Mouse (Mus musculus): ENCODE measurements around the gene Nxpe3.

Nxpe3 gene

GRCm38 (mm10) chr16:55894893-55895650 lies at the start of gene Nxpe3:
TSS of gene Nxpe3 (minus strand) at chr16:55895285.
- peak; percentile 88 to 91 for DNase-seq (ENCODE audit: low spot score in 2 of 2)

GRCm38 (mm10) chr16:55940781-55941180 lies 45.7 kb upstream of the Nxpe3 start:
- DNase-seq (ENCODE audit: low spot score in 2 of 2) = no peak

DNA sequence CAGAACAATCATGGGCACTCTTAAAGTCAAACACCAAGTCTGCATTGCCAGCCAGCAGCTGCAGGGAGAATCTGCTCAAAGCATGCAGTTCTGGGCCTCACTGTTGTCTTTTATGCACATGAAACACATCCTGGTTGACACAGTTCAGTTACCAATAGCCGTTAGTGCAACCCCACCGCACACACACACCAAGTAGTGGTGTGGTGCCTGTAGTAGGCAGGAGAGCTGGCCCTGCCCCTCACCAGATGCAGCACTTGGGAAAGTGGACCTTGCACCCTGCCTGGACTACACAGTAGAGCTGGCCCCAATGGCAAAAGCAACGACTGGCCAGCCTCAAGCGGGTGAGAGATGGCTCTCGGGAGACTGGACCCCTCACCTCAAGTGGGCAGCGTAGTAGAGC lies 44.6 kb upstream of the Nxpe3 start:
- no peak for DNase-seq (ENCODE audit: low spot score in 2 of 2)

DNA sequence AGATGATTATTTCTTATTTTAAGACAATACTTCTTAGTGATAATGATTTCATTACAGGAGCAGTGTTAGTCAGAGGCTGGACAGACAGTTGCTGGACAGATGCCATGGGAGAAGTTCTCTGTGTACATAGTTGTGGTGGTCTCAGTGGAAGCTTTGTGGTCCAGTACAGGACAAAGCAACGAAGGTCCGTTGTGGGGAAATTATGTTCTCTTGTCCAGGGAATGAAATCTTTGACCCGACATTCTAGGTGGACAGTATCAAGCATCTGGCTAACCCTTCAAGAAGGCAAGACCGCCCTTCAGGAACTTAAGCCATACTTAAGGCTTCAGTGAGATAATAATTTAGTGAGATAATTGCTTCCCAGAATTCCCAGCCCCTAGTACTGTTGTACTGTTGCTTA lies 43.7 kb upstream of the Nxpe3 start:
- no peak for DNase-seq (ENCODE audit: low spot score in 2 of 2)

GRCm38 (mm10) chr16:55934453-55935037 lies 39.5 kb upstream of the Nxpe3 start, which contains the start of gene Cep97:
TSS of gene Cep97 (minus strand) at chr16:55934855.
- peak; percentile 84 to 93 for DNase-seq (ENCODE audit: low spot score in 2 of 2)

DNA sequence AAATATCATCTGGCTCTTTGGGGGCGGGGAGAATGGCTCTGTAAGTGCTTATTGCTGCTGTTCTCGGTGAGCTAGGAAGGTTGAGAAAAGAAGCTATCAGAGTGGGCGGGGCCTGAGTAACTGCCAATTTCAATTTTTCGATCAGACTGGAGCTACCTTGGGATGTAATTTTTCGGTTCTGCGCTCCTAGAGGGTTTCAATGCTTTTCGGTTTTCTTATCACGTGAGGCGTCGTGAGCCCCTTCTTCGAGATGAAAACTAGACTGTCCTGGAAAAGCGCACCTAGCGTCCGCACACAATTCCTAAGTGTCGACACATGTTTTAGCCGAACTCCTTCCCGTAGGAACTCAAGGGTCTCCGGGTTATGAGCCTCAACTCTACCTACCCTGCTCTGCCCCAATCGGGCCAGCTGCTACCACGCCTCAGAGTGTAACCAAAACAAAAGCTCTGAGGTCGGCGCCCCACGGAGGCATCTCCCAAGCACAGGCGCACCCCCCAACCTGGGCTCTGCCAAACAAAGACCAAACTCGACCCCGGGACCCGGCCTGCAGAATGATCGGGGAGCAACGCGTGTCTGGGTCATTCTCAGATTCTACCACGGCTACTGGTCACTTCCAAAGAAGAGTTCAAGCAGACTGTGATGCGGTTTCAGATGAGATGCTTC lies 38.7 kb upstream of the Nxpe3 start:
- peak in 1 of 2 experiments; percentile 71 for DNase-seq (ENCODE audit: low spot score in 2 of 2)

- no peak for DNase-seq (ENCODE audit: low spot score in 2 of 2)
These were observed 28.9 kb upstream of the Nxpe3 start for GRCm38 (mm10) chr16:55924010-55924409.

DNA sequence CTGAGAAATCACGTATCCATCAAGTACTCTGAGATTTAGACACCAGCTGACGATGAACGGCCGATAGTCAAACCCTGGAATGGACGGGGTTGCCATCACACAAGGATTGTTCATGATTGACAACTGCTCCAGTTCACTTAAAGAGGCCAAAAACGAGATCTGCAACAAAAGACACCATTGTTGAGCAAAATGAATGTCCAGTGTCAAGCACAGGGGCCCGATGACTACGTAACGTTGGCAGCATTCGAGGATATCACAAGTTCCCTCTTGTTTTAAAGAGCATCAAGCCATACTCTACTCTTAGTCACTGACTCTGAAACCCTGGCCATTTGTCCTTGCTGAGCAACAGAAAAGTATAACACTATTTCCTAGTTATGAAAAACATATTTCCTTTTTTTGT lies 27.0 kb upstream of the Nxpe3 start:
- DNase-seq (ENCODE audit: low spot score in 2 of 2) = no peak

GRCm38 (mm10) chr16:55914716-55915115 lies 19.6 kb upstream of the Nxpe3 start:
- DNase-seq (ENCODE audit: low spot score in 2 of 2) = no peak

DNA sequence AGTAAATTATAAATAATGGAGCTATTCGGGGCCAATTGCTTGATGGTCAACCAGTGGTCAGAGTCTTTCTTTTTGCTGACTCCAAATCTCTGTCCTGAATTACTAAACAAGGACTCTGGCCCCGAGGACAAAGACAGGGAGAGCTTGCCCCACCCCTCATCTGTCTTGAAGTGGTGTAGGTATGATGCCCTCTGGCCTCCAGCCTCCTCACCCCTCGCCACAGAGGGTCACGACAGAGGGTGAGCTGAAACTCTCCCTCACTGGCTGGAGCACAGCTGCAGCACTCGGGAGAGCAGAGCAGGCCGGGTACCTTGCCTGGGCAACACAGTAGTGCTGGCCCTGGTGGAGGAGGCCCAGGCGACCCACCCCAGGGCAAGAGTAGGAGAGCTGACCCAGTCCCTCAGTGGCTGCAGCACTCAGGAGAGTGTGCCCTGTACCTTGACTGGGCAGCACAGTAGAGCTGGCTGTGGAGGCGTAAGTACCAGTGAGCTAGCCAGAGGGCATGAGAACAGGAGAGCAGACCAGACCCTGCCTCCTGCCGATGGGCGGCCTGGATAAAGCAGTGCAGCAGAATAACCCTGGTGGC lies 15.2 kb upstream of the Nxpe3 start:
- no peak for DNase-seq (ENCODE audit: low spot score in 2 of 2)

- no peak for DNase-seq (ENCODE audit: low spot score in 2 of 2)
These were observed 12.0 kb upstream of the Nxpe3 start for GRCm38 (mm10) chr16:55906928-55907679.

DNA sequence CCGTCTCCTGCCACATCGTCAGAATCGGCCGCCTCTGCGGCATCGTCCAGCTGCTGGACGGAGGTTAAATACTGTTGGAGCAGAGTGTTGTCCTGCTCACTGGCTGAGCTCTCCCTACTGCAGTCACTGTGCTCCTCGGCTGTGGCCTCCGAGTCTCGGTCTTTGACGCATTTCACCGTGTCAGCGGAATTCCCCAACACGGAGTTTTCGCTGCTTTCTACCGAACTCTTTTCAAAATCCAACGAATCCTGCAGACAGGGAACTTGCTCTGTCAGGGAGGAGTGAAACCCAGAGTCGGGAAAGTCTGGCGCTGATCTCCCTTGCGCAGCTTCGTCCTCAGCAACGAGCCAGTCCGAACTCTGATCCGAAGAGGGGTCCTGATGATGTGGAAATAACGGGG lies 10.3 kb upstream of the Nxpe3 start:
- no peak for DNase-seq (ENCODE audit: low spot score in 2 of 2)

- DNase-seq (ENCODE audit: low spot score in 2 of 2) = no peak
These were observed 7.0 kb upstream of the Nxpe3 start for GRCm38 (mm10) chr16:55901839-55902756.

- DNase-seq (ENCODE audit: low spot score in 2 of 2) = no peak
These were observed 3.4 kb upstream of the Nxpe3 start for GRCm38 (mm10) chr16:55898385-55899002.

- peak in 1 of 2 experiments; percentile 30 for DNase-seq (ENCODE audit: low spot score in 2 of 2)
These were observed 588 bp upstream of the Nxpe3 start for GRCm38 (mm10) chr16:55895651-55896095.

GRCm38 (mm10) chr16:55894536-55894892 lies 571 bp downstream of the Nxpe3 start:
- peak; percentile 26 to 36 for DNase-seq (ENCODE audit: low spot score in 2 of 2)

DNA sequence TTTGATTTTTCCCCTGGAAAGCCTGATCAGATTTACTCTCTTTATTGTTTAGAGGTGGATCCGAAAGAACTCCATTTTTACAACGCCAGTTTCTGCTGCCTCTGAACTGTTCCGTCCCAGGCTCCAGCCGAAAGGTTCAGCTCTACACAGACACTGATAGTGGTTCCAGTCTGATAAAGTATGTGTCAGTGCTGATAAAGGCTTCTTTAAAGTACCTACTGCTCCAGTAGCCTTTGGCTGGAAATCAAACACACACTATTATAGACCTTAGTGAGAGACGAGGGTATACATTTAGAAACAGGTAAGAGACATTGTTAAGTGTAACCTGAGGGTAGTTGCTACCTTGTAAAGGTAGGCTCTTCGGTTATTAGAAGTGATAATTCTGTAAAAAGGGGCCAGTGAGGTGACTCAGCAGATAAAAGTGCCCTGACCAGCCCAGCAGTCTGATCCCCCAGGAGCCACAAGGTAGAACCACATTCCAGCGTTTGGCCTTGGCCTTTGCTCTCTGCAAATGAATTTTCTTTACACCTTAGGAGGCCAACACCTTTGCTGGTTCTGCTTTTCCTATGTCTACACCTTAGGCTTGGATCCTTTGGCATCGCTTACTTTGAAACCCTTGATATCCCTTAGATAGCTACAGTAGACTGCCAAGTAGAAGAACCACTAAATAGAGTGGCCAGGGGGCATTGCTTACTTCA lies 1.5 kb downstream of the Nxpe3 start:
- DNase-seq (ENCODE audit: low spot score in 2 of 2) = no peak

DNA sequence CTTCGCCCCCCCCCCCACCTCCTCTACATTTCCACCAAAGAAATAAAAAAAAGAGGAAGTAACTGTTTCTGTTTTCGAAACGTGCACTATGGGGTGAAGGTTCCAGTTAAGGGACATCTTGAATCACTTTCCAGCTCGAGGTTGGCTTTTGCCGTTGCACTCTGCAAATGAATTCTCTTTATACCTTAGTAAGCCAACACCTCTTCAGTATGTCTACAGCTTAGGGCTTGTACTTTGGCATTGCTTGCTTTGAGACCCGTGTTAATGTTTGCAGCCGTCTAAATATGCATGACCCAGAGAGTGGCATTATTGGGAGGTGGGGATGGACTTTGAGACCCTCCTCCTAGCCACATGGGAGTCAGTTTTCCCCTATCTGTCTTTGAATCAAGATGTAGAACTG lies 2.6 kb downstream of the Nxpe3 start:
- peak in 1 of 2 experiments; percentile 14 for DNase-seq (ENCODE audit: low spot score in 2 of 2)

GRCm38 (mm10) chr16:55891346-55891745 lies 3.7 kb downstream of the Nxpe3 start:
- no peak for DNase-seq (ENCODE audit: low spot score in 2 of 2)
